Mouse (Mus musculus): ENCODE measurements around the gene Nkx6-1. TPM values are rescaled to one million over a fixed set of nuclear protein-coding genes. Genes with fewer than 3 reads are reported as not detected.

The Nkx6-1 gene
- polyA plus RNA-seq (2011; ENCODE audit: insufficient read depth, insufficient read length, low replicate concordance, missing spikeins): not detected in 2 replicates

GRCm38 (mm10) chr5:101664945-101665615 lies at the start of gene Nkx6-1:
Gene Nkx6-1, minus strand, starts transcription at chr5:101664996.
- no peaks in the 10 kb centered on the region; the same call in 1 of the 2 replicates for H3K4me1 ChIP-seq (ENCODE audit: control insufficient read depth, insufficient read depth, low read length)
- H3K27ac ChIP-seq (ENCODE audit: control insufficient read depth, insufficient read depth, low read depth, low read length, poor library complexity): no peak within 1 kb of the TSS
- TF ChIP-seq POLR2A (IDR thresholded peaks at IDR 0.05; ENCODE audit: borderline replicate concordance, control insufficient read depth, low read depth, low read length) (no peak), CTCF (IDR thresholded peaks at IDR 0.05; ENCODE audit: control insufficient read depth, insufficient read depth, low read length) (no peak)
- H3K4me3 ChIP-seq (replicated peaks; ENCODE audit: control insufficient read depth, low read depth, low read length): no peak within 1 kb of the TSS
- WGBS: 1% methylated on average over 39 of the region's 39 CpGs

- H3K4me1 ChIP-seq (ENCODE audit: control insufficient read depth, insufficient read depth, low read length): no peaks in the 10 kb centered on the region
- H3K4me3 ChIP-seq (replicated peaks; ENCODE audit: control insufficient read depth, low read depth, low read length): no peak overlapping the region
- WGBS: 82% methylated on average over 6 of the region's 6 CpGs
- no peak for TF ChIP-seq POLR2A (IDR thresholded peaks at IDR 0.05; ENCODE audit: borderline replicate concordance, control insufficient read depth, low read depth, low read length)
- TF ChIP-seq CTCF (IDR thresholded peaks at IDR 0.05; ENCODE audit: control insufficient read depth, insufficient read depth, low read length): peak; percentile 18; the same call in 1 of the 2 replicates
- H3K27ac ChIP-seq (ENCODE audit: control insufficient read depth, insufficient read depth, low read depth, low read length, poor library complexity): no peak overlapping the region
These were observed 48.3 kb upstream of the Nkx6-1 start for GRCm38 (mm10) chr5:101713064-101713613.

- Histone ChIP-seq H3K4me1 (ENCODE audit: control insufficient read depth, insufficient read depth, low read length) (no peaks in the 10 kb centered on the region; the same call in 1 of the 2 replicates), H3K4me3 (replicated peaks; ENCODE audit: control insufficient read depth, low read depth, low read length) (no peak overlapping the region), H3K27ac (ENCODE audit: control insufficient read depth, insufficient read depth, low read depth, low read length, poor library complexity) (no peak overlapping the region)
- TF ChIP-seq POLR2A (IDR thresholded peaks at IDR 0.05; ENCODE audit: borderline replicate concordance, control insufficient read depth, low read depth, low read length) (no peak), CTCF (IDR thresholded peaks at IDR 0.05; ENCODE audit: control insufficient read depth, insufficient read depth, low read length) (no peak)
- WGBS: 61% methylated on average over 24 of the region's 25 CpGs
These were observed 38.8 kb upstream of the Nkx6-1 start for GRCm38 (mm10) chr5:101703374-101704260.

GRCm38 (mm10) chr5:101702636-101703035 lies 37.8 kb upstream of the Nkx6-1 start:
- TF ChIP-seq POLR2A (IDR thresholded peaks at IDR 0.05; ENCODE audit: borderline replicate concordance, control insufficient read depth, low read depth, low read length) (no peak), CTCF (IDR thresholded peaks at IDR 0.05; ENCODE audit: control insufficient read depth, insufficient read depth, low read length) (no peak)
- WGBS: 82% methylated on average over 11 of the region's 11 CpGs
- H3K27ac ChIP-seq (ENCODE audit: control insufficient read depth, insufficient read depth, low read depth, low read length, poor library complexity): no peak overlapping the region
- no peak overlapping the region for H3K4me3 ChIP-seq (replicated peaks; ENCODE audit: control insufficient read depth, low read depth, low read length)
- H3K4me1 ChIP-seq (ENCODE audit: control insufficient read depth, insufficient read depth, low read length): no peaks in the 10 kb centered on the region; the same call in 1 of the 2 replicates

GRCm38 (mm10) chr5:101700607-101701006 lies 35.8 kb upstream of the Nkx6-1 start:
- 3% methylated on average over 3 of the region's 3 CpGs for WGBS
- no peak overlapping the region for H3K4me3 ChIP-seq (replicated peaks; ENCODE audit: control insufficient read depth, low read depth, low read length)
- H3K4me1 ChIP-seq (ENCODE audit: control insufficient read depth, insufficient read depth, low read length): no peaks in the 10 kb centered on the region
- no peak for TF ChIP-seq CTCF (IDR thresholded peaks at IDR 0.05; ENCODE audit: control insufficient read depth, insufficient read depth, low read length)
- no peak for TF ChIP-seq POLR2A (IDR thresholded peaks at IDR 0.05; ENCODE audit: borderline replicate concordance, control insufficient read depth, low read depth, low read length)
- no peak overlapping the region for H3K27ac ChIP-seq (ENCODE audit: control insufficient read depth, insufficient read depth, low read depth, low read length, poor library complexity)

GRCm38 (mm10) chr5:101688581-101688980 lies 23.8 kb upstream of the Nkx6-1 start:
- TF ChIP-seq CTCF (IDR thresholded peaks at IDR 0.05; ENCODE audit: control insufficient read depth, insufficient read depth, low read length): no peak
- Histone ChIP-seq H3K4me3 (replicated peaks; ENCODE audit: control insufficient read depth, low read depth, low read length) (no peak overlapping the region), H3K4me1 (ENCODE audit: control insufficient read depth, insufficient read depth, low read length) (no peaks in the 10 kb centered on the region), H3K27ac (ENCODE audit: control insufficient read depth, insufficient read depth, low read depth, low read length, poor library complexity) (no peak overlapping the region)
- WGBS: 32% methylated on average over 15 of the region's 15 CpGs

GRCm38 (mm10) chr5:101683340-101683739 lies 18.5 kb upstream of the Nkx6-1 start:
- Histone ChIP-seq H3K4me3 (replicated peaks; ENCODE audit: control insufficient read depth, low read depth, low read length) (no peak overlapping the region), H3K27ac (ENCODE audit: control insufficient read depth, insufficient read depth, low read depth, low read length, poor library complexity) (no peak overlapping the region), H3K4me1 (ENCODE audit: control insufficient read depth, insufficient read depth, low read length) (no peaks in the 10 kb centered on the region)
- TF ChIP-seq CTCF (IDR thresholded peaks at IDR 0.05; ENCODE audit: control insufficient read depth, insufficient read depth, low read length) (no peak), POLR2A (IDR thresholded peaks at IDR 0.05; ENCODE audit: borderline replicate concordance, control insufficient read depth, low read depth, low read length) (no peak)
- WGBS: 62% methylated on average over 5 of the region's 5 CpGs

GRCm38 (mm10) chr5:101680338-101680737 lies 15.5 kb upstream of the Nkx6-1 start:
- Histone ChIP-seq H3K4me1 (ENCODE audit: control insufficient read depth, insufficient read depth, low read length) (no peaks in the 10 kb centered on the region), H3K27ac (ENCODE audit: control insufficient read depth, insufficient read depth, low read depth, low read length, poor library complexity) (no peak overlapping the region), H3K4me3 (replicated peaks; ENCODE audit: control insufficient read depth, low read depth, low read length) (no peak overlapping the region)
- TF ChIP-seq POLR2A (IDR thresholded peaks at IDR 0.05; ENCODE audit: borderline replicate concordance, control insufficient read depth, low read depth, low read length): no peak
- no peak for TF ChIP-seq CTCF (IDR thresholded peaks at IDR 0.05; ENCODE audit: control insufficient read depth, insufficient read depth, low read length)
- 61% methylated on average over 6 of the region's 6 CpGs for WGBS

Data from bone marrow, adult 2 months (tissue).